Mouse (Mus musculus): ENCODE measurements around the gene Ktn1. TPM values are rescaled to one million over a fixed set of nuclear protein-coding genes. Genes with fewer than 3 reads are reported as not detected.

Gene Ktn1
- 100 to 1,000 TPM; 172 to 247 (median 178) TPM for total RNA-seq (2022)

DNA sequence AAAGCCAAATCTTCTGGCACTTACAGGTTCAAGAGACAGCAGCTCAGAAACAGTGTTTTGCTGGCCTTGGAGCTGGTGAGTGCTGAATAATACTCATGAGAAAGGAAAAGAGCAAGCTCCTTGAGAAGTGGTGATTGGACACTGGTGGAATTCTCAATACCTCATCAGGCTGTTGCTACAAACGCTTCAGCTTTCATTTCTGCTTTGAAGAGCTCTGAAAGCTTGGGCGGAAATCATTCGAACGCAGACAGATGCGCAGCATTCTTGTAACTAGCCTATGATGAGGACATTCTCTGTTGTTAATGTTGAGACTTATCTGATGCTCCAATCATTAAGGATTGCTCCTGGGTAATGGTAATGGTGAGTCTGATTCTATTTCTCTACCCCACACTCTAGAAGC is at the start of gene Ktn1:
Gene Ktn1, plus strand, starts transcription at position 231 of the 400 bp plus-strand sequence.
- no peak for DNase-seq (ENCODE audit: low spot score in 2 of 2)

DNA sequence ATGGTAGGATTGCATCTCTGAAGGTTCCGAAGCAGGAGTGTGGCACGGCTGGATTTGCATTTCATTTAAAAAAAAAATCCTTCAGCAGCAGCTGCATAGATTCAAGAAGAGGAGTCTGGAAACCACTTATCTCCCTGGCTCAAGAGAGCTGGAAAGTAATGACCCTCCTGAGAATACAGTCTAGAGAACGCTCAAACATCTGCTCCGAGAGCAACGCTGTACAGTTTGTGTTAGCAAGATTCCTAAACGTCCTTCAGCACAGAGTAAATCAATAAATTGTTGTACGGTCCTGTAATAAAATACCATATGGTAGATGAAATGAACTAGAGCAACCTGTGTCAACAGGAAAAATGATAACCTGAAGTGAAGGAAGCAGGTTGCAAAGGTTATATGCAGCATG is 35.0 kb upstream of the Ktn1 start:
- no peak for DNase-seq (ENCODE audit: low spot score in 2 of 2)

DNA sequence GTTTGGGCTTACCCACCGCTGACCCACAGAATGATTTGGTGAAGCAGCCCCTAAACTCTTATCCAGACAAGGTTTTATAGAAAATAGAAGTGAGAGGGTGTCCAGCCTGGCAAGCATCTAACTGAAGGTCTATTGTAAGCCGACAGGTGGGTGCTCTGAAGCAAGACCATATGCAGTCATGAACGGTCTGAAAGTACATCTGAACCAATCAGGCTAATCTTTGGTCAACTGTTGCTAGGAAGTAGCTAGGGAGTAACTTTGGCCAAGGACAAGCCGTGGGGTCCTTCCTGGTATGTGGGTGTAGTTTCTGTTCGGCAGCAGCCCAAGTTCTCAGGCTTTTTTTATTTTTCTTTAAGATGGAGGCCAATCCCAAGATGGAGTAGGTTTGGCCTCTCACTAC is 29.4 kb upstream of the Ktn1 start:
- DNase-seq (ENCODE audit: low spot score in 2 of 2), result no peak

DNA sequence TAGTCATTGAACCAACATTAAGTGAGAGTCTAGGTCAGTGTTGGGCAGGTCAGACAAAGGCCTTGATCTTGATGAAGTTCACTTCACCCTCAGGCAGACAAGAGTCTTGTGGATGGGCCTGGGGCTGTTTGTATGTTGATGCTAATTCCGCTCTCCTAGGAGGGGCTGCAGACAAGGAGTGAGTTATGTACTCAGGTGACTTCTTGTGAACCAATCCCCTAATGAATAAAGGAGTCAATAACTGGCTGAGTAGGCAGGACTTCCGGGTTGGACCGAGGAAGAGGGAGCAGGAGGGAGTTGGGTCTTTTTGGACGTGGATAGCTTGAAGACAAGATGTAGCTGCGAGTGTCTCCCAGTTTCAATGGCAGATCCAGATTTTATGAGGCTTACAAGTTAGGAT is 26.3 kb upstream of the Ktn1 start:
- DNase-seq (ENCODE audit: low spot score in 2 of 2), result no peak

DNA sequence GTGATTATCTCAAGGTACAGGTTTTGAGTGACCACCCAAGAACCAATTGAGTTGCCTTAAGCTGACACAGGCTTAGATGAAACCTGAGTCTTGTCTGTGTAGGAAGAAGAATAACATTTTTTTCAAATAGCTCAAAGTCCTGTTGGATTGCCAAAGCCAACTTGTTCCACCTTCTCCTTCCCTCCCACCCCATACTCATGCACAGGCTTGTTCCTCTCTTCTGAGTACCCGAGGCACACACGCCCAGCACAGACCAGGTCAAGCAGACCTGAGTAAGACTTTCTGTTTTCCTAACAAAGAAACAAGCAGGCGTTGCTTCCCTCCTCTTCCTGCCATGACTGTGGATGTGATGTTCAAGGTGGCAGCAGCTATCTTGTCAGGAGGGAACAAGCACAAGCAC is 23.4 kb upstream of the Ktn1 start:
- DNase-seq (ENCODE audit: low spot score in 2 of 2), result no peak

DNA sequence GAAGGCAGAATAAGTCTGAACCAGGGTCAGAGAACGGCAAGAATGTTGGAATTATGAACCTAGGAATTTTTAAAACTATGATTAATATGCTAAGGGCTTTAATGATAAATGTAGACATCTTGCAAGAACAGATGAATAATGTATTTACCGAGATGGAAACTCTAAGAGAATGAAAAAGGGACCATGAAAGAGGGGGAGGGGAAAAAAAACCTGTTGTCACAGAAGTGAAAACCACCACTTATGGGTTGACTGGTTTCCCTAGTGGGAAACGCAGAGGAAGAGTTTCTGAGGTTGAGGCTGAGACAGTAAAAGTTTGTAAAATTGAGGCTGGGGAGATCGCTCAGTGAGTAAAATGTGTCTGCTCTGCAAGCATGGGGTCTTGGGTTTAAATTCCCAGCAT is 22.1 kb upstream of the Ktn1 start:
- DNase-seq (ENCODE audit: low spot score in 2 of 2), result no peak

DNA sequence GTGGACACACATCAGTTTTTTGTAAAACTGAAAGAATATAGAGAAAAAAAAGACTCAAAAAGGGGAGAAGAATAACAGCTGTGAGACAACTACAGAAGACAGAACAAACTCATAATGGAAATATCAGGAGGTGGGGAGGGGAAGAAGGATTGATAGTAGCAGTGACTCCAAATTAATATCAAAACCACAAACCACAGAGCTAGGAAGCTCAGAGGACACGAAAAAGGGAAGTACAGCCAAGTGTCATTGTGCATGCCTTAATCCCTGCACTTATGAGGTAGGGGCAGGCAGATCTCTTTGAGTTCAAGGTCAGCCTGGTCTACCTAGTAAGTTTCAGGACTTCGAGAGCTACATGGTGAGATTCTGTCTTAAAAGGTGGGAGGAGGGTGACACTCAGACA is 21.4 kb upstream of the Ktn1 start:
- DNase-seq (ENCODE audit: low spot score in 2 of 2), result no peak

GRCm38 (mm10) chr14:47627360-47627759 is 20.9 kb upstream of the Ktn1 start:
- no peak for DNase-seq (ENCODE audit: low spot score in 2 of 2)

DNA sequence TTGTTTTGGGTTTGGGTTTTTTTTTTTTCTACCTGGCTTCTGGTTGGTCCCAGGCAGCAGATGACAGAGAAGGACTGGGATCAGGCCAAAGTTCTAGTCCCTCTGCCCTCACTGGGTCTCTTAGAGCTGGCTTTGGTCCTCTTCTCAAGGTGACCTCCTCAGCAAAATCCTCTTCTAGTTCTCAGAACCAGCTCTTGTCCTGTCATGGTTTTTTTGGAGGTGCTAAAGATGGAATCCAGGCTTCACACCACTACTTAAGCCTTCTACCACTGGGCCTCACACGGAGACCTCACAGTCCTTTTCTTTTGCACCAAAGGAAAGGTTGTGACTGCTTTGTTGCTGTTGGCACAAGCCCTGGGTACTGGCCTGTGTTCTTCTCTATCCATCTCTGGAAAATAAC is 15.8 kb upstream of the Ktn1 start:
- no peak for DNase-seq (ENCODE audit: low spot score in 2 of 2)

GRCm38 (mm10) chr14:47634410-47634809 is 13.8 kb upstream of the Ktn1 start:
- no peak for DNase-seq (ENCODE audit: low spot score in 2 of 2)

GRCm38 (mm10) chr14:47634846-47635245 is 13.4 kb upstream of the Ktn1 start:
- DNase-seq (ENCODE audit: low spot score in 2 of 2), result no peak

- DNase-seq (ENCODE audit: low spot score in 2 of 2), result no peak
Measured at GRCm38 (mm10) chr14:47638316-47638895, 9.8 kb upstream of the Ktn1 start.

- DNase-seq (ENCODE audit: low spot score in 2 of 2), result no peak
Measured at GRCm38 (mm10) chr14:47645620-47646019, 2.6 kb upstream of the Ktn1 start.

DNA sequence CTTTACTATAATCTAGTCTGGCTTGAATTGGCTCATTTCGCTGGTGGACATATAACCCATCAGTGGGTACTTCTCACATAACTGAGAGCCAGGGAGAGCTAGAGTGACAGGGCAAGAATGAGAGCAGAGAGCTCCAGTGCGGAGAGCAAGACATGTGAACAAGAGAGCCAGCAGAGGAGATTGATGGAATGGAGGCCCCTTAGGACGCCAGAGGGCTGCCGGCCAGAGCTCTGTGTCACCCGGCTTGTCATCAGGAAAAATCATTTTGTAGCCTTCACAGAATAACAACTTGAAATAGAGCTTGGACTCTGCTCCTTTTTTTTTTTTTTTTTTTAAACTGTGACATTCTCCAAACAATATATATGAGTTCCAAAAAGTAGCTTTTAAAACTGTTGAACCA is 2.0 kb upstream of the Ktn1 start:
- DNase-seq (ENCODE audit: low spot score in 2 of 2), result no peak

DNA sequence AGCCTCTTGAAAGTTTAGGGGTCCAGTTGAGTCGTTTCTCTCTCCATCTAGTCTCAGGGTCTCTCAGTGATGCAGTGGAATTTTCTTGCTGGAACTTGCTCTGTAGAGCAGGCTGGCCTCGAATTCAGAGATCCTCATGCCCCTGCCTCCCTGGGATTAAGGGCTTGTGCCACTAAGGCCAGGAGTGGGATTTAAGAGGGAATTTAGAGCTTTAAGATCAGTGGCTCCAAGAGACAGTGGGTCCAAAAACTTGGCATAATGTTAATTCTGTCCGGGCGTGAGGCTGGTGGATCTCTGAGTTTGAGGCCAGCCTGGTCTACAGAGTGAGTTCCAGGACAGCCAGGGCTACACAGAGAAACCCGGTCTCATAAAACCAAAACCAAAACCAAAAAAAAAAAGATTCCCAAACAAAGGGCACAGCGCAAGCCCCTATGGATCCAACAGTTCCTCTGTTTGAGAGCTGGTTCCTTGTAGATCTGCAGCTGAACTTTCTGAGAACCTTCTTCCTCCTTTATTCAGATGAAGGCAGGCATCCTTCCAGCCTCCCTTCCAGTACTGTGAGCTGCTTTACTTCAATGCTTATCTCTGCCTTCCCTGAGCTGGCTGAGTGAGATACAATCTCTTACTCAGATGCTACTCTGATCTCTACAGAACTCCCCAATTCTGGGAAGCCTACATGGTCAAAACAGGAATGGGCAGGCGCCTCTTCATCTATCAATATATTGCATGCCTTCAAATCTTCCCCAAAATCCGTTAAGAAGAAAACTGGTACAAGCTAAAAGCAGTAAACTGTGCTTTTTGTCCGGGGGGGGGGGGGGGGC is 1.3 kb upstream of the Ktn1 start:
- no peak for DNase-seq (ENCODE audit: low spot score in 2 of 2)

GRCm38 (mm10) chr14:47648706-47649630 is 720 bp downstream of the Ktn1 start:
- peak; percentile 62 to 75 for DNase-seq (ENCODE audit: low spot score in 2 of 2)

DNA sequence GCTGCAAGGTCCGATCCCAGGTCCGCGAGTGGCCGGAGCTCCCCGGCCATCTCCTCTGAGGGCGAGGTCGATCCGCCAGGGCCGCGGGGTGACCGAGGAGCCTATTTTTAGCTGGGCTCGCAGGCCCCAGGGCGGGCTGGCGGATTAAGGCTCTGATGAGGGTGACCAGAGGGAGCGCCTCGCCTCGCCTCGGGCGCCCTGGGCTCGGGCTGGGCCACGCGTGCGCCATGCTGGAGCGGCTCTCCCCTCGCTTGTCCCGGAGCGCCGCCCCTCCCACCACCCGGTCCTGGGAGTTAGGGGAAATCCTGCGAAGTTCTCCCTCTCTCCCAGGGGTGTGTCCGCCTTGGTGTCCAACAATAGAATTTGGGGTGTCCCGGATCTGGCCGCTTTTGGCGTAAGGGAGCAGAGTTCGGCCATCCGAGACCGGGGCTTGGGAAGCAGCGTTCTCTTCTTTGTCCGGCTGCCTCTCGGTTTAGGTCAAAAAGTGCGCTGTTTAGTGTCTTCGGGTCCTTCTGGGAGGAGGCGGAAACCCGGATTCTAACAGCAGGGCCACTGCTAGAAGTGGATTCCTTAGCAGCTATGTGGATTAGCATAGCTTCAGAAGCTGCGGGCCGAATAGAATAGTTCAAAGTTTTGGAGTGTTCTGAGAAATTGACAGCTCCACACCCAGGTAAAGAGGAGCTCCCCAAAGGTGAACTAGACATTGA is 1.5 kb downstream of the Ktn1 start:
- DNase-seq (ENCODE audit: low spot score in 2 of 2), result peak; percentile 56 to 76

DNA sequence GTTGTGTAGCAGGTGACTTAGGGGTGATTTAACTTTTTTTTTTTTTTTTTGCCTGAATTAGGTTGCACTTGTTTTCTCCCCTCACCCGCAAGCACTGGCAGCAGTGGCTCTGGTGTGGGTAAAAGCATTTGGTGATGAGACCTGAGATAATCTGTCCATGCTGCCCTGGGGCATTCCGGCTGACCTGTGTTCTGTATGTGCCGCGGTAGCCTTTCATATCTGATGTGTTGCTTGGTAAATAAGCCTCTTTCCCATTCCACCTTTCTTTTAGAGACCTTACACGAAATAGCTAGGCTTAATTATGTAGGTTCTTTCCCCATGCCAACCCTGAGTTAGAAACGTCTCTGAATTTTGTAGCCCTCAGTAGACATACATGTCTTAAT is 2.1 kb downstream of the Ktn1 start:
- no peak for DNase-seq (ENCODE audit: low spot score in 2 of 2)

DNA sequence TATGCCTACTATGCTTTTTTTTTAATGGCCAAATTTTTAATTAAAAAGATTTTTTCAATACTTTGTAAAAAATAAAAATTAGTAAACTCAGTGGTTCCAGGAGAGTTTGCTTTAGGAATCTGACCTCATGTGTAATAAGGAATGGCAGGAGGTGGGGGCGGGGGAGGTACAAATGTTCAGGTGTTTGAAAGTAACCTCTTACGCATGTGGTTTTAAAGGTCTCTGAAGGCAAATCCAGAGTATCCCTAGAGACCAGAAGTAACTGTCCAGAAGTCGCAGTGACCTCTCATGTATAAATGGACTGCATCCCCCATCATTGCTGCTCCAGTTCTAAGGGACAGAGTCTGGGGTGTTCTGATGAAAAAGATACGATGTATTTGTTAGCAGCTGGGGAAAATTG is 3.0 kb downstream of the Ktn1 start:
- DNase-seq (ENCODE audit: low spot score in 2 of 2), result no peak

- DNase-seq (ENCODE audit: low spot score in 2 of 2), result no peak
Measured at GRCm38 (mm10) chr14:47655444-47655843, 7.2 kb downstream of the Ktn1 start.

- no peak for DNase-seq (ENCODE audit: low spot score in 2 of 2)
Measured at GRCm38 (mm10) chr14:47663844-47664469, 15.7 kb downstream of the Ktn1 start.

Data from gastrocnemius, adult 8-10 months (tissue).